Mouse (Mus musculus) midbrain, embryonic 16.5 days (tissue): ENCODE measurements around the gene Os9. TPM values are rescaled to one million over a fixed set of nuclear protein-coding genes. Genes with fewer than 3 reads are reported as not detected.

Experiments used
- ATAC-seq: fragments of 200-750 bp; cut with Nextera tagmentation; 2 replicates; pipeline ENCODE4 v1.8.0; 2017; ENCODE audit warnings: moderate TSS enrichment
- H3K27ac ChIP-seq: fragments of 300-500 bp; sonication (generic); 2 replicates; pipeline ENCODE4 v1.5.1; 2014; ENCODE audit warnings: mild to moderate bottlenecking, low read length, mixed read lengths
- H3K27me3 ChIP-seq: fragments of 300-500 bp; sonication (generic); 2 replicates; pipeline ENCODE4 v1.6.1; 2014; ENCODE audit warnings: low read depth, low read length, mixed read lengths; ENCODE audit not compliant: control insufficient read depth, insufficient read depth
- H3K36me3 ChIP-seq: fragments of 300-500 bp; sonication (generic); 2 replicates; pipeline ENCODE4 v1.6.1; 2014; ENCODE audit warnings: mild to moderate bottlenecking, low read length, moderate library complexity, mixed read lengths; ENCODE audit not compliant: control insufficient read depth, insufficient read depth
- H3K4me1 ChIP-seq: fragments of 300-500 bp; sonication (generic); 2 replicates; pipeline ENCODE4 v1.6.1; 2014; ENCODE audit warnings: mild to moderate bottlenecking, low read length, mixed read lengths; ENCODE audit not compliant: control insufficient read depth, insufficient read depth
- H3K4me2 ChIP-seq: fragments of 300-500 bp; sonication (generic); 2 replicates; pipeline ENCODE4 v1.6.1; 2014; ENCODE audit warnings: mild to moderate bottlenecking, low read length, mixed read lengths
- H3K4me3 ChIP-seq: fragments of 300-500 bp; sonication (generic); 2 replicates; pipeline ENCODE4 v1.5.1; 2014; ENCODE audit warnings: low read depth, mild to moderate bottlenecking, low read length, moderate library complexity, mixed read lengths
- H3K9ac ChIP-seq: fragments of 300-500 bp; sonication (generic); 2 replicates; pipeline ENCODE4 v1.6.1; 2014; ENCODE audit warnings: low read depth, low read length, mixed read lengths
- H3K9me3 ChIP-seq: fragments of 300-500 bp; sonication (generic); replicated peaks from 2 replicates; pipeline ENCODE4 v1.6.1; 2014; ENCODE audit warnings: mild to moderate bottlenecking, low read length, mixed read lengths; ENCODE audit not compliant: control insufficient read depth, poor library complexity, severe bottlenecking
- WGBS: fragments of 180-500 bp; shearing (Covaris S2); extraction: QIAGEN DNeasy Blood & Tissue Kit; methylation state at CpG from one replicate; pipeline ENCODE4 v1.1.7; 2014; 5-methylcytosine and 5-hydroxymethylcytosine counted together
- polyA plus RNA-seq: library from polyadenylated mRNA; unstranded; fragments of >200 nt; fragmentation: Nextera tagmentation; extraction: Ambion mirVana; gene quantifications from 2 replicates; pipeline ENCODE4 v1.2.1, GENCODE M21; 2015

Os9 gene
- polyA plus RNA-seq, 1 experiment from 2014 or later = 132 TPM

GRCm38 (mm10) chr10:127083915-127084306, 37.0 kb downstream of the Os9 start:
- ATAC-seq = no peak
- Histone ChIP-seq H3K4me1 (peaks cover 30% of the 10 kb centered on the region), H3K27ac (no peak overlapping the region), H3K4me2 (no peak overlapping the region), H3K27me3 (peaks cover 12% of the 10 kb centered on the region), H3K36me3 (peaks cover 33% of the 10 kb centered on the region), H3K9me3 (no peaks in the 10 kb centered on the region), H3K9ac (no peak overlapping the region), H3K4me3 (no peak overlapping the region)
- WGBS = 60% methylated on average over 5 of the region's 5 CpGs

- peaks cover 10% of the 10 kb centered on the region for H3K27me3 ChIP-seq
- H3K9me3 ChIP-seq = no peaks in the 10 kb centered on the region
- WGBS = 27% methylated on average over 8 of the region's 8 CpGs
- peaks cover 31% of the 10 kb centered on the region for H3K4me1 ChIP-seq
- H3K27ac ChIP-seq = no peak overlapping the region
- no peak overlapping the region for H3K4me3 ChIP-seq
- H3K4me2 ChIP-seq = no peak overlapping the region
- H3K9ac ChIP-seq = 0 out of 2 replicates have a peak overlapping the region, but pooled peaks have one; percentile 26
- H3K36me3 ChIP-seq = peaks cover 32% of the 10 kb centered on the region
- no peak for ATAC-seq
Observed at GRCm38 (mm10) chr10:127083292-127083914, 37.5 kb downstream of the Os9 start.

- WGBS = 27% methylated on average over 8 of the region's 8 CpGs
- ATAC-seq = no peak
- H3K36me3 ChIP-seq = peaks cover 22% of the 10 kb centered on the region
Observed at GRCm38 (mm10) chr10:127081996-127082620, 38.8 kb downstream of the Os9 start.

GRCm38 (mm10) chr10:127080901-127081780, 39.8 kb downstream of the Os9 start:
- Histone ChIP-seq H3K4me2 (peak overlapping the region; percentile 99), H3K4me3 (peak overlapping the region; percentile 88), H3K9me3 (no peaks in the 10 kb centered on the region), H3K9ac (peak overlapping the region; percentile 99), H3K27ac (peak overlapping the region; percentile 55), H3K27me3 (0 out of 2 replicates have a peak, but pooled peaks cover 3% of the 10 kb centered on the region), H3K36me3 (peaks cover 17% of the 10 kb centered on the region), H3K4me1 (peaks cover 40% of the 10 kb centered on the region)
- WGBS = 2% methylated on average over 47 of the region's 48 CpGs
- no peak for ATAC-seq

More at GRCm38 (mm10) chr10:127081996-127082620, 38.8 kb downstream of the Os9 start:
- H3K4me3 ChIP-seq = peak overlapping the region; percentile 88
- H3K27me3 ChIP-seq = peaks cover 4% of the 10 kb centered on the region; the same call in 1 of the 2 replicates
- H3K9ac ChIP-seq = peak overlapping the region; percentile 99
- H3K27ac ChIP-seq = no peak overlapping the region; the same call in 1 of the 2 replicates
- no peaks in the 10 kb centered on the region for H3K9me3 ChIP-seq
- peak overlapping the region; percentile 99 for H3K4me2 ChIP-seq
- peaks cover 34% of the 10 kb centered on the region for H3K4me1 ChIP-seq

GRCm38 (mm10) chr10:127079665-127080391, 41.1 kb downstream of the Os9 start:
- Histone ChIP-seq H3K9me3 (no peaks in the 10 kb centered on the region), H3K4me1 (peaks cover 43% of the 10 kb centered on the region), H3K4me3 (peak overlapping the region; percentile 88), H3K4me2 (peak overlapping the region; percentile 99), H3K27me3 (0 out of 2 replicates have a peak, but pooled peaks cover 3% of the 10 kb centered on the region), H3K27ac (peak overlapping the region; percentile 95), H3K36me3 (peaks cover 14% of the 10 kb centered on the region), H3K9ac (peak overlapping the region; percentile 99)
- no peak for ATAC-seq
- WGBS = 1% methylated on average over 60 of the region's 70 CpGs

- peak overlapping the region; percentile 95 for H3K27ac ChIP-seq
- peak overlapping the region; percentile 99 for H3K9ac ChIP-seq
- H3K27me3 ChIP-seq = 0 out of 2 replicates have a peak, but pooled peaks cover 3% of the 10 kb centered on the region
- peaks cover 43% of the 10 kb centered on the region for H3K4me1 ChIP-seq
- peak; percentile 76 for ATAC-seq
- WGBS = 0% methylated on average over 24 of the region's 49 CpGs
- H3K4me3 ChIP-seq = peak overlapping the region; percentile 88
- no peaks in the 10 kb centered on the region for H3K9me3 ChIP-seq
- H3K36me3 ChIP-seq = peaks cover 6% of the 10 kb centered on the region
- H3K4me2 ChIP-seq = peak overlapping the region; percentile 99
Observed at GRCm38 (mm10) chr10:127078677-127079575, 42.0 kb downstream of the Os9 start.

- WGBS = 0% methylated on average over 12 of the region's 12 CpGs
- ATAC-seq = peak; percentile 73
- H3K9me3 ChIP-seq = no peaks in the 10 kb centered on the region
- H3K4me1 ChIP-seq = peaks cover 43% of the 10 kb centered on the region
- H3K27me3 ChIP-seq = 0 out of 2 replicates have a peak, but pooled peaks cover 3% of the 10 kb centered on the region
- H3K36me3 ChIP-seq = peaks cover 4% of the 10 kb centered on the region
- H3K27ac ChIP-seq = peak overlapping the region; percentile 95
- peak overlapping the region; percentile 88 for H3K4me3 ChIP-seq
- H3K9ac ChIP-seq = peak overlapping the region; percentile 66
- peak overlapping the region; percentile 99 for H3K4me2 ChIP-seq
Observed at GRCm38 (mm10) chr10:127078001-127078676, 42.8 kb downstream of the Os9 start.
